Mouse (Mus musculus): ENCODE results near the gene Nlrc5. TPM values are rescaled to one million over a fixed set of nuclear protein-coding genes. Genes with fewer than 3 reads are reported as not detected.
"Not testable (repeated sequence)": the region's sequence is repeated elsewhere in the genome, so short reads cannot be mapped to it uniquely, and the experiment has no call there.

Gene Nlrc5
- polyA plus RNA-seq, 1 experiment: 16.5 TPM

DNA sequence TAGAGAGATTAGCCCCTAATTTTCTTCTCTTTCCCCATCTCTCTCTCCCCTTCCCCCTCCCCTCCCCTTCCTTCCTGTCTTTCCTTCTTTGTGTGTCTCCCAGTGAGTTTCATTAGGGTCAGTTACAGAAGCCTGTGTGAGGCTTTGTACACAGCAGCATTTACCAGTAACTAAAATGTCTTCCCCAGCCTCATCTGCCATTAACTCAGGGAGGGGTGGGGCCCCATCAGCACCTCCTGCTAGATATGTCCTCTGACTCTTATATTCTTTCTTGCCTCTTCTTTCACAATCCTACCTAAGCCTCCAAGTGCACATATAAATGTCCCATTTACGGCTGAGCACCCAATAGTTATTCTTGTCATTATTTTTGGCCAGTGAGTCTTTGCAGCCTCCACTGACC, 6.2 kb downstream of the Nlrc5 start:
- H3K4me3 ChIP-seq (replicated peaks; ENCODE audit: control insufficient read depth, low read depth, low read length): no peak overlapping the region
- no peak for TF ChIP-seq POLR2A (IDR thresholded peaks at IDR 0.05; ENCODE audit: borderline replicate concordance, control insufficient read depth, low read depth, low read length)
- no peak overlapping the region for H3K27ac ChIP-seq (ENCODE audit: control insufficient read depth, insufficient read depth, low read depth, low read length, poor library complexity)
- H3K4me1 ChIP-seq (ENCODE audit: control insufficient read depth, insufficient read depth, low read length): no peaks in the 10 kb centered on the region; the same call in 1 of the 2 replicates
- 68% methylated on average over 1 of the region's 1 CpGs for WGBS

DNA sequence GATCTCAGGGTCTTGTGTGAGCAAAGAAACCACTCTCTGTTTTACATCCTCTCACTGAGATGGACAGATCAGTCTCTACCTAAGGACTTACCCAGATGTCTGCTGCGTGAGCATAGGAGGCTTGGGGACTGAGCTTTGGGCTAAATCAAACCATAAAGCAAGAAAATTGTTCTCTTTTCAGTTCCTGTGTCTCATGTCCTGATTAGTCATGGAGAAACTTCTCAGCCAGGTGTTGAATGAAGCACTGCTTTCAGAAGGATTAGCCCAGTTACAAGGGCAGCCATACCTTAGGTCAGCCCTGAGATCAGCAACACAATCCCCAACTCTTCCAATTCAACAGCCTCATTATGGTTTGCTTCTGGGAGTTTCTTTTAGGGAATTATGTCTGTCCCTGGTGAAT, 7.5 kb downstream of the Nlrc5 start:
- no peaks in the 10 kb centered on the region; the same call in 1 of the 2 replicates for H3K4me1 ChIP-seq (ENCODE audit: control insufficient read depth, insufficient read depth, low read length)
- 67% methylated on average over 1 of the region's 1 CpGs for WGBS
- no peak overlapping the region for H3K27ac ChIP-seq (ENCODE audit: control insufficient read depth, insufficient read depth, low read depth, low read length, poor library complexity)
- no peak overlapping the region for H3K4me3 ChIP-seq (replicated peaks; ENCODE audit: control insufficient read depth, low read depth, low read length)
- no peak for TF ChIP-seq POLR2A (IDR thresholded peaks at IDR 0.05; ENCODE audit: borderline replicate concordance, control insufficient read depth, low read depth, low read length)
- no peak for TF ChIP-seq CTCF (IDR thresholded peaks at IDR 0.05; ENCODE audit: control insufficient read depth, insufficient read depth, low read length)

DNA sequence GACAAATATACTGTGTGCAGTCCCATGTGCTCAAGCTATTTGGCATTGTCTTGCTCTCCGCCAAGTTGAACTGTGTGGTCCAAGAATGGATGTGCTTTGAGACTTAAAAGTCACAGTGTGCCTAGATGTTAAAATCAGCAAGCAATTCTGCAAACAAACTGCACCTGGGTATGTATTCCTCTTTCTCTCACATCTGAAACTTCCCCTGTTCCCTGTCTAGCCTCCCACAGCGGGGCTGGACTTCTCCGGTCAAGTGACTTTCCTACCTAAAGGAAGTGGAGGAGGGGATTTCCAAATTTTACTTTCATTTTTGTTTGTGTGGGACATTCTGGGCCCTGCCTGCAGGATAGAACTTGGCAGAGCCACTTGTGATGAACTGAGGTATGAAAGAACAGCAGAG, 9.0 kb downstream of the Nlrc5 start:
- 40% methylated on average over 3 of the region's 3 CpGs for WGBS
- TF ChIP-seq POLR2A (IDR thresholded peaks at IDR 0.05; ENCODE audit: borderline replicate concordance, control insufficient read depth, low read depth, low read length) (no peak), CTCF (IDR thresholded peaks at IDR 0.05; ENCODE audit: control insufficient read depth, insufficient read depth, low read length) (no peak)
- H3K27ac ChIP-seq (ENCODE audit: control insufficient read depth, insufficient read depth, low read depth, low read length, poor library complexity): no peak overlapping the region
- no peaks in the 10 kb centered on the region; the same call in 1 of the 2 replicates for H3K4me1 ChIP-seq (ENCODE audit: control insufficient read depth, insufficient read depth, low read length)
- no peak overlapping the region for H3K4me3 ChIP-seq (replicated peaks; ENCODE audit: control insufficient read depth, low read depth, low read length)

DNA sequence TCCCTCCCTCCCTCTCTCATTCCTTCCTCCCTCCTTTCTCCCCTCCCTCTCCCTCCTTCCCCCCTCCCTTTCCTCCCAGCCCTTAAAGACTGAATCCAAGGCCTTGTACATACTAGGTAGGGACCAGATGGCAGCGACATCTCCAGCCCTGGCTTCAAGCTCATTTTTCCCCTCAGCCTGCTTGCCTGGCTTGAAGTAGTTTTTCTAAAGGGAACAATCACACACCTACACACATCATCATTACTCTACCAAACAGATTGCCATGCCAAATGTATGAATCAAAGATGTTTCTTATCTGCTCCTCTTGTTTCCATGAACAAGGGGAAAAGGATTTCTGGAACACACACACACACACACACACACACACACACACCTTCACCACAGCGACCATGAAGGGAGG, 10.3 kb downstream of the Nlrc5 start:
- Histone ChIP-seq H3K27ac (ENCODE audit: control insufficient read depth, insufficient read depth, low read depth, low read length, poor library complexity) (no peak overlapping the region), H3K4me3 (replicated peaks; ENCODE audit: control insufficient read depth, low read depth, low read length) (no peak overlapping the region), H3K4me1 (ENCODE audit: control insufficient read depth, insufficient read depth, low read length) (no peaks in the 10 kb centered on the region; the same call in 1 of the 2 replicates)
- TF ChIP-seq CTCF (IDR thresholded peaks at IDR 0.05; ENCODE audit: control insufficient read depth, insufficient read depth, low read length) (no peak), POLR2A (IDR thresholded peaks at IDR 0.05; ENCODE audit: borderline replicate concordance, control insufficient read depth, low read depth, low read length) (no peak)
- 79% methylated on average over 2 of the region's 2 CpGs for WGBS

DNA sequence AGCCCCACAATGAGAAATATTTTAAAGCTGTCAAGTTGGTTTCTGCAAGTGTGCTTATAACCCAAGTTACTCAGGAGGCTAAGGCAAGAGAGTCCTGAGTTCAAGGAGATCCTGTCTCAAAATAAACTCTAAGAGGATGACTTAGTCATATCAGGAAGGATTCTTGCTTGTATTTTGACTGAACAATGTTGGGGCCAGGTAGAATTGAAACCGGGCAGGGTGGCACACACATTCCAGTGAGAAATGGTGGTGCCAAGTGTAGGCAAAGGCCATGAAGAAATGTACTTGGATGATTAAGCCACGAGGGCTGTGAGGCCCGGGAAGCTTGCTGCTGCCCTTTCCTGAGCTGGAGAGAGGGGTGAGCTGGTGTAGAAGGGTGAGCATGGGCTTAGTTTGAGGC, 13.0 kb downstream of the Nlrc5 start:
- Histone ChIP-seq H3K4me3 (replicated peaks; ENCODE audit: control insufficient read depth, low read depth, low read length) (no peak overlapping the region), H3K4me1 (ENCODE audit: control insufficient read depth, insufficient read depth, low read length) (no peaks in the 10 kb centered on the region), H3K27ac (ENCODE audit: control insufficient read depth, insufficient read depth, low read depth, low read length, poor library complexity) (no peak overlapping the region)
- 78% methylated on average over 3 of the region's 3 CpGs for WGBS
- TF ChIP-seq POLR2A (IDR thresholded peaks at IDR 0.05; ENCODE audit: borderline replicate concordance, control insufficient read depth, low read depth, low read length) (no peak), CTCF (IDR thresholded peaks at IDR 0.05; ENCODE audit: control insufficient read depth, insufficient read depth, low read length) (no peak)

DNA sequence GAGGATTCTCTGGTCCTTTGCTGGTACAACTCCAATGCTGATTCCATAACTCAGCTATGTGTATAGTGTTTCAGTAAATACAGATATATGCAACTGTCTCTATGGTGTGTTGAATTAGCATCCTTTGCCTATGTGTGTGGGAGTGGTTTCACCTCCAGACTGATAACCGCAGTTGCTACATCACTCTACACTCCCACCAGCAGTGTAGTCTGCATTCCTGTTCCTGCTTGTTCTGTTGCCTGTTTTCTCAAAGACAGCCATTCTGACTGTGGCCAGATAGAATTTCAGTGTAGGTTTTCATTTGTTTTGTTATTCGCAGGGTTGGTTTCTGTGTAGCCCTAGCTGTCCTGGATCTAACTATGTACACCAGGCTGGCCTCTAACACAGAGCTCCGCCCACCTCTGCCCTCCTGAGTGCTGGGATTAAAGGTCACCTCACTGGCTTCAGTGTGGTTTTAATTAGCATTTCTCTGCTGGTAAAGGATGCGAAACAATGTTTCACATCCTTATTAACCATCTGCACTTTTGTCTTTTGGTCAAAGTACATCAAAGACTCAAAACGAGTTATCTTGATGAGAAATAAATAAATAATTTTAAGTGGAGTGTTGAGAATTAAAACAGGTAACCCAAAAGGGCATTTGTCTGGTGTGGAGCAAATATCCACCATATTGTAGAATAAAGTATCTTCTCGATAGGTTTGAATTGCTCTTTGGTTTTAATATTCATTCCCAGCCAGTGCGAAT, 13.6 kb downstream of the Nlrc5 start:
- Histone ChIP-seq H3K4me1 (ENCODE audit: control insufficient read depth, insufficient read depth, low read length) (no peaks in the 10 kb centered on the region), H3K27ac (ENCODE audit: control insufficient read depth, insufficient read depth, low read depth, low read length, poor library complexity) (no peak overlapping the region), H3K4me3 (replicated peaks; ENCODE audit: control insufficient read depth, low read depth, low read length) (no peak overlapping the region)
- no peak for TF ChIP-seq POLR2A (IDR thresholded peaks at IDR 0.05; ENCODE audit: borderline replicate concordance, control insufficient read depth, low read depth, low read length)
- TF ChIP-seq CTCF (IDR thresholded peaks at IDR 0.05; ENCODE audit: control insufficient read depth, insufficient read depth, low read length): no peak
- 78% methylated on average over 7 of the region's 7 CpGs for whole genome bisulfite sequencing

DNA sequence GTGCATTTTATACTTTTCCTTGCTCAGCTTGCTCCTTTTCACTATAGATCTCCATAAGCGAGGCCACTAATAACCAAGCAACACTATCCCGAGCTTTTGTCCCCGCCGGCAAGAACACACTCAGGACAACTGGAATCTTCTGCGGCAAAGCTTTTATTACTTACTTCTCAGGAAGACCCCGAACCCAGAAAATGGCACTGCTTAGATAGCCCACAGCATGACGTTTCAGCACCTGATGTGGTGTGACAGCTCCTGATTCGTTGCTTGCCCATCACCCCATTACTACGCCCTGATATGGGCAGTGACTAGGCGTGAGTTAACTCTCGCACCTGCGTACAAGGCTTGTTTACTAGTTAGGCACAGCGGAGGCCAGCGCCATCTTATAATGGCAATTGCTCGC, 18.8 kb downstream of the Nlrc5 start:
- not testable (repeated sequence) for H3K4me3 ChIP-seq (replicated peaks; ENCODE audit: control insufficient read depth, low read depth, low read length); H3K4me1 ChIP-seq (ENCODE audit: control insufficient read depth, insufficient read depth, low read length); H3K27ac ChIP-seq (ENCODE audit: control insufficient read depth, insufficient read depth, low read depth, low read length, poor library complexity)
- 87% methylated on average over 15 of the region's 15 CpGs for WGBS

DNA sequence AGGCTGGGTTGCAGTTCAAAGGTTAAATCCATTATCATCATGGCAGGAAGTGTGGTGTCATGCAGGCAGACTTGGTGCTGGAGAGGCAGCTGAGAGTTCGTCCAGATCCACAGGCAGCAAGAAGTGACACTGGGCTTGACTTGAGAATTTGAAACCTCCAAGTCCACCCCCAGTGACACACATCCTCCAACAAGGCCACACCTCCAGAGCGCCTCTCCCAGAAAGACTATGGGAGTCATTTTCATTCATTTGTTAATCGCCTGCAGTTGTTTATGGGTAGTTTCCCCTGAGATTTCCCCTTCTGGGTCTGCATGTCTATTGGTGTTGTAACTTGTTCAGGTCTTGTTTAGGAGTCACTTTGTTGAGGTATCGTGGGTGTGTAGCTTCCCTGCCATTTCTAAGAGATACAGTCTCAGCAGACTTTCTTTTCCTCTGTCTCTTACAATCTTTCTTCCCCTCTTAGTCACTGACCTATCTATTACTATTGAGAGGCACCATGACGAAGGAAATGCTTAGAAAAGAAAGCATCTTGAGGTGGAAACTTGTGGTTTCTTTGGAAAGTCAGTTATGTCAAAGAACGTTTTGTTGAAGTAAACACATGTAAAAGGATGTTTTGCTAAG, 19.8 kb downstream of the Nlrc5 start:
- Histone ChIP-seq H3K27ac (ENCODE audit: control insufficient read depth, insufficient read depth, low read depth, low read length, poor library complexity) (no peak overlapping the region), H3K4me1 (ENCODE audit: control insufficient read depth, insufficient read depth, low read length) (no peaks in the 10 kb centered on the region), H3K4me3 (replicated peaks; ENCODE audit: control insufficient read depth, low read depth, low read length) (no peak overlapping the region)
- TF ChIP-seq POLR2A (IDR thresholded peaks at IDR 0.05; ENCODE audit: borderline replicate concordance, control insufficient read depth, low read depth, low read length) (no peak), CTCF (IDR thresholded peaks at IDR 0.05; ENCODE audit: control insufficient read depth, insufficient read depth, low read length) (no peak)
- WGBS: 64% methylated on average over 6 of the region's 6 CpGs

DNA sequence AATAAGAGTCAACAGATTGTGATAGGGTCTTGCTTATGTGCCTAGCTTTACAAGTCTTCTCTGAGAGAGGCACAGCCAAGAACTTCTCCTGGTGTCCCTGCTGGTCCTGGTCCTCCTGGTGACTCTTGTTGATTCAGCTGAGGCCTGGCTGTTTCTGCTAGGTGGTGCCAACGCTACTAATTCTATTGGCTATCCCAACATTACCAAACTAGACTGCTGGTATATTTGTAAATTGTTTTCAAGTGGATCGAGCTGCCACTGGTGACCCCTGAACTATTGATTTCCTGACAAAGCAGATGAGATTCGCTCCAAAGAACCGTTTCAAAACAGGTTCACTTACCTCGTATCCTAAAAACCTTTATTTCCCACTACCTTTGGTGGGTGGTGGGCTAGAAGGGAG, 20.7 kb downstream of the Nlrc5 start:
- Histone ChIP-seq H3K27ac (ENCODE audit: control insufficient read depth, insufficient read depth, low read depth, low read length, poor library complexity) (no peak overlapping the region), H3K4me3 (replicated peaks; ENCODE audit: control insufficient read depth, low read depth, low read length) (no peak overlapping the region), H3K4me1 (ENCODE audit: control insufficient read depth, insufficient read depth, low read length) (no peaks in the 10 kb centered on the region)
- 83% methylated on average over 5 of the region's 5 CpGs for WGBS
- TF ChIP-seq POLR2A (IDR thresholded peaks at IDR 0.05; ENCODE audit: borderline replicate concordance, control insufficient read depth, low read depth, low read length): no peak
- TF ChIP-seq CTCF (IDR thresholded peaks at IDR 0.05; ENCODE audit: control insufficient read depth, insufficient read depth, low read length): no peak
